Mouse (Mus musculus) c-Kit-positive CD71-positive TER-119-positive erythroid progenitor cells, embryonic 14.5 days (primary cell): ENCODE measurements at regions not wholly inside any gene's neighbourhood (a gene's known extent, or its start where the extent isn't known, plus 50 kb on each side); places are given as distances from the start of the nearest gene placed in this dataset.
A peak's percentile ranks its signal among the peaks of the same experiment; 100 is the strongest.

ENCODE experiments used
- DNase-seq: peaks from one replicate; pipeline ENCODE4 v3.0.0-alpha.2; 2013; ENCODE audit warnings: low spot score

- no peak for DNase-seq
Measured at GRCm38 (mm10) chr14:60439106-60439505, 66.0 kb downstream of the Amer2 start.

GRCm38 (mm10) chr14:60443821-60444551, 70.9 kb downstream of the Amer2 start:
- DNase-seq: no peak

GRCm38 (mm10) chr14:60444552-60444937, 71.5 kb downstream of the Amer2 start:
- DNase-seq: no peak

GRCm38 (mm10) chr14:60446037-60446436, 73.0 kb downstream of the Amer2 start:
- no peak for DNase-seq

- no peak for DNase-seq
Measured at GRCm38 (mm10) chr14:60451216-60451615, 78.2 kb downstream of the Amer2 start.

GRCm38 (mm10) chr14:60451684-60452083, 78.6 kb downstream of the Amer2 start:
- no peak for DNase-seq

- DNase-seq: no peak
Measured at GRCm38 (mm10) chr14:60456767-60457166, 83.7 kb downstream of the Amer2 start.

- no peak for DNase-seq
Measured at GRCm38 (mm10) chr14:60484996-60485888, 112.2 kb downstream of the Amer2 start.

GRCm38 (mm10) chr14:60485889-60486274, 112.8 kb downstream of the Amer2 start:
- DNase-seq: no peak

GRCm38 (mm10) chr14:60486278-60486935, 113.3 kb downstream of the Amer2 start:
- no peak for DNase-seq

- DNase-seq: no peak
Measured at GRCm38 (mm10) chr14:60489111-60489510, 116.1 kb downstream of the Amer2 start.

- DNase-seq: no peak
Measured at GRCm38 (mm10) chr14:60490886-60491285, 117.8 kb downstream of the Amer2 start.

GRCm38 (mm10) chr14:60495441-60495840, 122.4 kb downstream of the Amer2 start:
- DNase-seq: no peak

GRCm38 (mm10) chr14:60502552-60502951, 129.5 kb downstream of the Amer2 start:
- DNase-seq: no peak

- DNase-seq: no peak
Measured at GRCm38 (mm10) chr14:60505066-60505465, 128.7 kb upstream of the Spata13 start.

GRCm38 (mm10) chr14:60506296-60506695, 127.5 kb upstream of the Spata13 start:
- no peak for DNase-seq

GRCm38 (mm10) chr14:60513560-60513959, 120.2 kb upstream of the Spata13 start:
- peak; percentile 47 for DNase-seq

GRCm38 (mm10) chr14:60515094-60515786, 118.6 kb upstream of the Spata13 start:
- no peak for DNase-seq

- DNase-seq: no peak
Measured at GRCm38 (mm10) chr14:60517891-60518290, 115.9 kb upstream of the Spata13 start.

GRCm38 (mm10) chr14:60523010-60523409, 110.8 kb upstream of the Spata13 start:
- no peak for DNase-seq

GRCm38 (mm10) chr14:60524869-60525268, 108.9 kb upstream of the Spata13 start:
- no peak for DNase-seq
